Mouse (Mus musculus): ENCODE measurements around the gene Gm3448. TPM values are rescaled to one million over a fixed set of nuclear protein-coding genes. Genes with fewer than 3 reads are reported as not detected.
"Not testable (repeated sequence)": the region's sequence is repeated elsewhere in the genome, so short reads cannot be mapped to it uniquely, and the experiment has no call there.

Gm3448 gene
- polyA plus RNA-seq, 1 experiment: 324 TPM

- H3K4me1 ChIP-seq (ENCODE audit: control insufficient read depth, insufficient read depth, low read length); H3K36me3 ChIP-seq (ENCODE audit: control insufficient read depth, insufficient read depth, low read length); H3K27ac ChIP-seq (ENCODE audit: control insufficient read depth, insufficient read depth, low read depth, low read length); H3K27me3 ChIP-seq (ENCODE audit: control insufficient read depth, insufficient read depth, low read length); H3K4me3 ChIP-seq (ENCODE audit: control insufficient read depth, low read depth, low read length): not testable (repeated sequence)
These were observed 17.4 kb downstream of the Gm3448 start for GRCm38 (mm10) chr17:15023878-15024492.

- H3K36me3 ChIP-seq (ENCODE audit: control insufficient read depth, insufficient read depth, low read length); H3K4me1 ChIP-seq (ENCODE audit: control insufficient read depth, insufficient read depth, low read length); H3K27ac ChIP-seq (ENCODE audit: control insufficient read depth, insufficient read depth, low read depth, low read length); H3K4me3 ChIP-seq (ENCODE audit: control insufficient read depth, low read depth, low read length); H3K27me3 ChIP-seq (ENCODE audit: control insufficient read depth, insufficient read depth, low read length): not testable (repeated sequence)
These were observed 19.7 kb downstream of the Gm3448 start for GRCm38 (mm10) chr17:15021503-15022220.

- not testable (repeated sequence) for H3K4me3 ChIP-seq (ENCODE audit: control insufficient read depth, low read depth, low read length); H3K27ac ChIP-seq (ENCODE audit: control insufficient read depth, insufficient read depth, low read depth, low read length); H3K36me3 ChIP-seq (ENCODE audit: control insufficient read depth, insufficient read depth, low read length); H3K4me1 ChIP-seq (ENCODE audit: control insufficient read depth, insufficient read depth, low read length); H3K27me3 ChIP-seq (ENCODE audit: control insufficient read depth, insufficient read depth, low read length)
These were observed 31.5 kb downstream of the Gm3448 start, which contains the start of gene Gm3435 for GRCm38 (mm10) chr17:15009706-15010413. Gm3435 (plus strand) TSS chr17:15010176.

- H3K4me3 ChIP-seq (ENCODE audit: control insufficient read depth, low read depth, low read length); H3K27ac ChIP-seq (ENCODE audit: control insufficient read depth, insufficient read depth, low read depth, low read length); H3K27me3 ChIP-seq (ENCODE audit: control insufficient read depth, insufficient read depth, low read length); H3K4me1 ChIP-seq (ENCODE audit: control insufficient read depth, insufficient read depth, low read length); H3K36me3 ChIP-seq (ENCODE audit: control insufficient read depth, insufficient read depth, low read length): not testable (repeated sequence)
These were observed 32.2 kb downstream of the Gm3448 start for GRCm38 (mm10) chr17:15009088-15009487.

GRCm38 (mm10) chr17:15000047-15000446 lies 41.3 kb downstream of the Gm3448 start:
- not testable (repeated sequence) for H3K36me3 ChIP-seq (ENCODE audit: control insufficient read depth, insufficient read depth, low read length); H3K4me3 ChIP-seq (ENCODE audit: control insufficient read depth, low read depth, low read length); H3K4me1 ChIP-seq (ENCODE audit: control insufficient read depth, insufficient read depth, low read length); H3K27ac ChIP-seq (ENCODE audit: control insufficient read depth, insufficient read depth, low read depth, low read length); H3K27me3 ChIP-seq (ENCODE audit: control insufficient read depth, insufficient read depth, low read length)

GRCm38 (mm10) chr17:14994140-14994539 lies 47.2 kb downstream of the Gm3448 start:
- H3K4me1 ChIP-seq (ENCODE audit: control insufficient read depth, insufficient read depth, low read length); H3K27me3 ChIP-seq (ENCODE audit: control insufficient read depth, insufficient read depth, low read length); H3K4me3 ChIP-seq (ENCODE audit: control insufficient read depth, low read depth, low read length); H3K36me3 ChIP-seq (ENCODE audit: control insufficient read depth, insufficient read depth, low read length); H3K27ac ChIP-seq (ENCODE audit: control insufficient read depth, insufficient read depth, low read depth, low read length): not testable (repeated sequence)

GRCm38 (mm10) chr17:14993139-14993832 lies 48.1 kb downstream of the Gm3448 start:
- H3K4me1 ChIP-seq (ENCODE audit: control insufficient read depth, insufficient read depth, low read length); H3K27me3 ChIP-seq (ENCODE audit: control insufficient read depth, insufficient read depth, low read length); H3K27ac ChIP-seq (ENCODE audit: control insufficient read depth, insufficient read depth, low read depth, low read length); H3K36me3 ChIP-seq (ENCODE audit: control insufficient read depth, insufficient read depth, low read length); H3K4me3 ChIP-seq (ENCODE audit: control insufficient read depth, low read depth, low read length): not testable (repeated sequence)

- not testable (repeated sequence) for H3K4me3 ChIP-seq (ENCODE audit: control insufficient read depth, low read depth, low read length); H3K27me3 ChIP-seq (ENCODE audit: control insufficient read depth, insufficient read depth, low read length); H3K4me1 ChIP-seq (ENCODE audit: control insufficient read depth, insufficient read depth, low read length); H3K27ac ChIP-seq (ENCODE audit: control insufficient read depth, insufficient read depth, low read depth, low read length); H3K36me3 ChIP-seq (ENCODE audit: control insufficient read depth, insufficient read depth, low read length)
These were observed 48.7 kb downstream of the Gm3448 start for GRCm38 (mm10) chr17:14992522-14993138.

GRCm38 (mm10) chr17:14990116-14990702 lies 51.1 kb downstream of the Gm3448 start:
- not testable (repeated sequence) for H3K27ac ChIP-seq (ENCODE audit: control insufficient read depth, insufficient read depth, low read depth, low read length); H3K36me3 ChIP-seq (ENCODE audit: control insufficient read depth, insufficient read depth, low read length); H3K4me1 ChIP-seq (ENCODE audit: control insufficient read depth, insufficient read depth, low read length); H3K4me3 ChIP-seq (ENCODE audit: control insufficient read depth, low read depth, low read length); H3K27me3 ChIP-seq (ENCODE audit: control insufficient read depth, insufficient read depth, low read length)

GRCm38 (mm10) chr17:14978362-14979038 lies 62.8 kb downstream of the Gm3448 start, which contains the start of the genes 9030025P20Rik and Gm3417:
9030025P20Rik (plus strand) TSS chr17:14978468.
Gm3417 (minus strand) TSS chr17:14978790.
- not testable (repeated sequence) for H3K27me3 ChIP-seq (ENCODE audit: control insufficient read depth, insufficient read depth, low read length); H3K36me3 ChIP-seq (ENCODE audit: control insufficient read depth, insufficient read depth, low read length); H3K4me1 ChIP-seq (ENCODE audit: control insufficient read depth, insufficient read depth, low read length); H3K4me3 ChIP-seq (ENCODE audit: control insufficient read depth, low read depth, low read length); H3K27ac ChIP-seq (ENCODE audit: control insufficient read depth, insufficient read depth, low read depth, low read length)
